Mouse (Mus musculus): ENCODE results near the gene Nucb2. TPM values are rescaled to one million over a fixed set of nuclear protein-coding genes. Genes with fewer than 3 reads are reported as not detected.
A peak's percentile ranks its signal among the peaks of the same experiment; 100 is the strongest.

The Nucb2 gene
- polyA plus RNA-seq, 1 experiment = 7.5 TPM

- Histone ChIP-seq H3K27me3 (ENCODE audit: control insufficient read depth, insufficient read depth, low read length) (no peaks in the 10 kb centered on the region), H3K36me3 (ENCODE audit: control insufficient read depth, insufficient read depth, low read length) (no peaks in the 10 kb centered on the region), H3K4me3 (ENCODE audit: control insufficient read depth, low read depth, low read length) (no peak overlapping the region), H3K4me1 (ENCODE audit: control insufficient read depth, insufficient read depth, low read length) (no peaks in the 10 kb centered on the region), H3K27ac (ENCODE audit: control insufficient read depth, insufficient read depth, low read depth, low read length) (no peak overlapping the region)
- TF ChIP-seq POLR2A (IDR thresholded peaks at IDR 0.05; ENCODE audit: control insufficient read depth, low read depth, low read length) (no peak), CTCF (IDR thresholded peaks at IDR 0.05; ENCODE audit: control insufficient read depth, insufficient read depth, insufficient replicate concordance, low read depth, low read length) (no peak)
These were observed 14.0 kb downstream of the Nucb2 start for GRCm38 (mm10) chr7:116518155-116518554.

- TF ChIP-seq POLR2A (IDR thresholded peaks at IDR 0.05; ENCODE audit: control insufficient read depth, low read depth, low read length) (no peak), CTCF (IDR thresholded peaks at IDR 0.05; ENCODE audit: control insufficient read depth, insufficient read depth, insufficient replicate concordance, low read depth, low read length) (peak; percentile 11; the same call in 1 of the 2 replicates)
- H3K36me3 ChIP-seq (ENCODE audit: control insufficient read depth, insufficient read depth, low read length) = no peaks in the 10 kb centered on the region
- H3K27ac ChIP-seq (ENCODE audit: control insufficient read depth, insufficient read depth, low read depth, low read length) = no peak overlapping the region
- no peak overlapping the region for H3K4me3 ChIP-seq (ENCODE audit: control insufficient read depth, low read depth, low read length)
- no peaks in the 10 kb centered on the region for H3K27me3 ChIP-seq (ENCODE audit: control insufficient read depth, insufficient read depth, low read length)
- no peaks in the 10 kb centered on the region for H3K4me1 ChIP-seq (ENCODE audit: control insufficient read depth, insufficient read depth, low read length)
These were observed 15.6 kb downstream of the Nucb2 start for GRCm38 (mm10) chr7:116519805-116520204.

GRCm38 (mm10) chr7:116524577-116524976, 20.4 kb downstream of the Nucb2 start:
- Histone ChIP-seq H3K27me3 (ENCODE audit: control insufficient read depth, insufficient read depth, low read length) (no peaks in the 10 kb centered on the region), H3K27ac (ENCODE audit: control insufficient read depth, insufficient read depth, low read depth, low read length) (no peak overlapping the region), H3K4me1 (ENCODE audit: control insufficient read depth, insufficient read depth, low read length) (no peaks in the 10 kb centered on the region), H3K36me3 (ENCODE audit: control insufficient read depth, insufficient read depth, low read length) (no peaks in the 10 kb centered on the region), H3K4me3 (ENCODE audit: control insufficient read depth, low read depth, low read length) (no peak overlapping the region)
- TF ChIP-seq CTCF (IDR thresholded peaks at IDR 0.05; ENCODE audit: control insufficient read depth, insufficient read depth, insufficient replicate concordance, low read depth, low read length) = no peak
- TF ChIP-seq POLR2A (IDR thresholded peaks at IDR 0.05; ENCODE audit: control insufficient read depth, low read depth, low read length) = no peak

DNA sequence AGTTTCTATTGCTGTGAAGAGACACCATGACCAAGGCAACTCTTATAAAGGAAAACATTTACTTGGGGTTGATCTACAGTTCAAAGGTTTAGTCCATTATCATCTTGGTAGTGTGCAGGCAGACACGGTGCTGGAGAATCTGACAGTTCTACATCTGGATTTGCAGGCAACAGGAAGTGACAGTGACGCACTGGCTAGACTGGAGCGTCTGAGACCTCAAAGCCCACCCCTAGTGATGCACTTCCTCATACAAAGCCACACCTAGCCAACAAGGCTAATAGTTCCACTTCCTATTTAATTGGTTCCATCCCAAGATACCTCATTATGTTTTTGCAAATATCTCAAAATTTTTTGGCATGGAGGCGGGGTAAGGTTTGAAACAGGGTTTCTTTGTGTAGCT, 25.6 kb downstream of the Nucb2 start:
- Histone ChIP-seq H3K4me1 (ENCODE audit: control insufficient read depth, insufficient read depth, low read length) (no peaks in the 10 kb centered on the region), H3K4me3 (ENCODE audit: control insufficient read depth, low read depth, low read length) (no peak overlapping the region), H3K27me3 (ENCODE audit: control insufficient read depth, insufficient read depth, low read length) (no peaks in the 10 kb centered on the region), H3K36me3 (ENCODE audit: control insufficient read depth, insufficient read depth, low read length) (no peaks in the 10 kb centered on the region), H3K27ac (ENCODE audit: control insufficient read depth, insufficient read depth, low read depth, low read length) (no peak overlapping the region)
- TF ChIP-seq CTCF (IDR thresholded peaks at IDR 0.05; ENCODE audit: control insufficient read depth, insufficient read depth, insufficient replicate concordance, low read depth, low read length) (no peak), POLR2A (IDR thresholded peaks at IDR 0.05; ENCODE audit: control insufficient read depth, low read depth, low read length) (no peak)

- TF ChIP-seq POLR2A (IDR thresholded peaks at IDR 0.05; ENCODE audit: control insufficient read depth, low read depth, low read length) (no peak), CTCF (IDR thresholded peaks at IDR 0.05; ENCODE audit: control insufficient read depth, insufficient read depth, insufficient replicate concordance, low read depth, low read length) (no peak)
- no peak overlapping the region for H3K4me3 ChIP-seq (ENCODE audit: control insufficient read depth, low read depth, low read length)
- H3K27me3 ChIP-seq (ENCODE audit: control insufficient read depth, insufficient read depth, low read length) = no peaks in the 10 kb centered on the region
- H3K36me3 ChIP-seq (ENCODE audit: control insufficient read depth, insufficient read depth, low read length) = no peaks in the 10 kb centered on the region
- H3K27ac ChIP-seq (ENCODE audit: control insufficient read depth, insufficient read depth, low read depth, low read length) = no peak overlapping the region
- H3K4me1 ChIP-seq (ENCODE audit: control insufficient read depth, insufficient read depth, low read length) = no peaks in the 10 kb centered on the region
These were observed 26.3 kb downstream of the Nucb2 start for GRCm38 (mm10) chr7:116530470-116530869.

GRCm38 (mm10) chr7:116531311-116531710, 27.1 kb downstream of the Nucb2 start:
- Histone ChIP-seq H3K27me3 (ENCODE audit: control insufficient read depth, insufficient read depth, low read length) (no peaks in the 10 kb centered on the region), H3K27ac (ENCODE audit: control insufficient read depth, insufficient read depth, low read depth, low read length) (no peak overlapping the region), H3K36me3 (ENCODE audit: control insufficient read depth, insufficient read depth, low read length) (no peaks in the 10 kb centered on the region), H3K4me3 (ENCODE audit: control insufficient read depth, low read depth, low read length) (no peak overlapping the region), H3K4me1 (ENCODE audit: control insufficient read depth, insufficient read depth, low read length) (no peaks in the 10 kb centered on the region)
- TF ChIP-seq POLR2A (IDR thresholded peaks at IDR 0.05; ENCODE audit: control insufficient read depth, low read depth, low read length) (no peak), CTCF (IDR thresholded peaks at IDR 0.05; ENCODE audit: control insufficient read depth, insufficient read depth, insufficient replicate concordance, low read depth, low read length) (peak; percentile 45; the same call in 1 of the 2 replicates)

GRCm38 (mm10) chr7:116556834-116557233, 52.7 kb downstream of the Nucb2 start:
- Histone ChIP-seq H3K4me3 (ENCODE audit: control insufficient read depth, low read depth, low read length) (no peak overlapping the region), H3K27me3 (ENCODE audit: control insufficient read depth, insufficient read depth, low read length) (no peaks in the 10 kb centered on the region), H3K27ac (ENCODE audit: control insufficient read depth, insufficient read depth, low read depth, low read length) (no peak overlapping the region), H3K36me3 (ENCODE audit: control insufficient read depth, insufficient read depth, low read length) (no peaks in the 10 kb centered on the region), H3K4me1 (ENCODE audit: control insufficient read depth, insufficient read depth, low read length) (no peaks in the 10 kb centered on the region)
- TF ChIP-seq CTCF (IDR thresholded peaks at IDR 0.05; ENCODE audit: control insufficient read depth, insufficient read depth, insufficient replicate concordance, low read depth, low read length) (no peak), POLR2A (IDR thresholded peaks at IDR 0.05; ENCODE audit: control insufficient read depth, low read depth, low read length) (no peak)

DNA sequence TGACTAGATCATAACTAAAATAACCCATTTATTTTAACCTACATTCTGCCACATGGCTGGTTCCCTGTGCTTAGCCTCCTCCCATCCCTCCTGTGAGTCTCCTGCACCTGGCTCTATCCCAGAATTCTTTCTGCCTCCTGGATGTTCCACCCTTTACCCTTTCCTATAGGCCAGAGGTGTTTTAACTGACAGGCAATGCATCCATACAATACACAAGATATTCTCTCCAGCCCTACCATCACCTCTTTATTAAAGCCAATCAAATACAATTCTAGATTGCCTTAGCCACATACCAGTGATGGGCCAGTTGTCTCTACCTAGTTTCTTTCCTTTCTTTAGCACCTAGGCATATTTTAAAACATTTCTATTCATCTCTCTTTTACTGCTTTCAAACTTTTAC, 70.4 kb downstream of the Nucb2 start:
- Histone ChIP-seq H3K27ac (ENCODE audit: control insufficient read depth, insufficient read depth, low read depth, low read length) (no peak overlapping the region), H3K36me3 (ENCODE audit: control insufficient read depth, insufficient read depth, low read length) (no peaks in the 10 kb centered on the region), H3K27me3 (ENCODE audit: control insufficient read depth, insufficient read depth, low read length) (no peaks in the 10 kb centered on the region), H3K4me3 (ENCODE audit: control insufficient read depth, low read depth, low read length) (no peak overlapping the region), H3K4me1 (ENCODE audit: control insufficient read depth, insufficient read depth, low read length) (no peaks in the 10 kb centered on the region)
- TF ChIP-seq POLR2A (IDR thresholded peaks at IDR 0.05; ENCODE audit: control insufficient read depth, low read depth, low read length) (no peak), CTCF (IDR thresholded peaks at IDR 0.05; ENCODE audit: control insufficient read depth, insufficient read depth, insufficient replicate concordance, low read depth, low read length) (no peak)

Other genes starting within 250 kb of the Nucb2 start
- 3.4 and 6.0 TPM in 2 replicates for gene Plekha7, start 196.0 kb upstream of the Nucb2 start, polyA plus RNA-seq (2012; rRNA removed)
- 198 and 308 TPM in 2 replicates for gene Rps13, start 170.2 kb upstream of the Nucb2 start, polyA plus RNA-seq (2012; rRNA removed)
- gene Pik3c2a, start 60.9 kb upstream of the Nucb2 start, polyA plus RNA-seq (2012; rRNA removed) = 3.8 and 5.6 TPM in 2 replicates